Mouse (Mus musculus): ENCODE results near the gene Rsad2. TPM values are rescaled to one million over a fixed set of nuclear protein-coding genes. Genes with fewer than 3 reads are reported as not detected.

Rsad2 gene
- polyA plus RNA-seq, 1 experiment from 2014 or later = 0.28 TPM

DNA sequence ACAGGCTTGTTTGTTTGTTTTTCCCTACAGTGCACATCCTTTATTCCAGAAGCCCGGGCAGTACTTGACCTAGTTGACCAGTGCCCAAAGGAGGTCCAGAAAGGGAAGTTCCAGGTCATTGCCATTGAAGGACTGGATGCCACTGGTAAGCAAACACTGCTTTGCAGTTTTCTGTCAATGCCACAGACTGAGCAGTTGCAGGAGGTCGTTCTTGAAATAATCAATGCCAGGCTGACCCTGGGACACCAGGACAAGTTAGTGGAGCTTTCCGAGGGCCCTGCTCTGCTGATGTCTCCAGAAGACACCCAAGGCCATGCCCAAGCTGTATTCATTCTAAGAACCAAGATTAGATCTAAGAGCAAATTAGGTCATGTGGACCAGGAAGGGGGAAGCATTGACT, 15.1 kb upstream of the Rsad2 start:
- no peak for ATAC-seq
- H3K27me3 ChIP-seq = no peaks in the 10 kb centered on the region
- no peak overlapping the region for H3K9ac ChIP-seq
- no peak overlapping the region for H3K4me2 ChIP-seq
- H3K27ac ChIP-seq = no peak overlapping the region
- 84% methylated on average over 3 of the region's 3 CpGs for WGBS
- H3K4me3 ChIP-seq = no peak overlapping the region
- no peaks in the 10 kb centered on the region for H3K36me3 ChIP-seq (ENCODE audit: poor library complexity, severe bottlenecking)
- peaks cover 10% of the 10 kb centered on the region for H3K4me1 ChIP-seq
- H3K9me3 ChIP-seq (replicated peaks) = no peaks in the 10 kb centered on the region

GRCm38 (mm10) chr12:26470042-26470409, 13.8 kb upstream of the Rsad2 start:
- H3K27me3 ChIP-seq = no peaks in the 10 kb centered on the region
- H3K9ac ChIP-seq = peak overlapping the region; percentile 87
- peak overlapping the region; percentile 96 for H3K4me2 ChIP-seq
- no peaks in the 10 kb centered on the region for H3K9me3 ChIP-seq (replicated peaks)
- peak overlapping the region; percentile 61 for H3K4me3 ChIP-seq
- ATAC-seq = peak; percentile 14; the same call in 1 of the 2 replicates
- WGBS = 21% methylated on average over 6 of the region's 6 CpGs
- H3K27ac ChIP-seq = peak overlapping the region; percentile 86
- no peaks in the 10 kb centered on the region for H3K36me3 ChIP-seq (ENCODE audit: poor library complexity, severe bottlenecking)
- H3K4me1 ChIP-seq = peaks cover 10% of the 10 kb centered on the region

GRCm38 (mm10) chr12:26469098-26470041, 13.1 kb upstream of the Rsad2 start, which contains the start of gene Cmpk2:
Gene Cmpk2, plus strand, starts transcription at chr12:26469204.
- H3K4me1 ChIP-seq = peaks cover 10% of the 10 kb centered on the region
- peak within 1 kb of the TSS; percentile 96 for H3K4me2 ChIP-seq
- under 1% methylated on average over 69 of the region's 69 CpGs for WGBS

GRCm38 (mm10) chr12:26465600-26465999, 9.3 kb upstream of the Rsad2 start:
- WGBS = 82% methylated on average over 5 of the region's 5 CpGs

More at GRCm38 (mm10) chr12:26469098-26470041, 13.1 kb upstream of the Rsad2 start, which contains the start of gene Cmpk2:
- ATAC-seq = peak; percentile 87
- Histone ChIP-seq H3K4me3 (peak within 1 kb of the TSS; percentile 61), H3K9me3 (replicated peaks) (no peaks in the 10 kb centered on the region), H3K27ac (peak within 1 kb of the TSS; percentile 86), H3K27me3 (no peaks in the 10 kb centered on the region), H3K9ac (peak within 1 kb of the TSS; percentile 87), H3K36me3 (ENCODE audit: poor library complexity, severe bottlenecking) (no peaks in the 10 kb centered on the region)

DNA sequence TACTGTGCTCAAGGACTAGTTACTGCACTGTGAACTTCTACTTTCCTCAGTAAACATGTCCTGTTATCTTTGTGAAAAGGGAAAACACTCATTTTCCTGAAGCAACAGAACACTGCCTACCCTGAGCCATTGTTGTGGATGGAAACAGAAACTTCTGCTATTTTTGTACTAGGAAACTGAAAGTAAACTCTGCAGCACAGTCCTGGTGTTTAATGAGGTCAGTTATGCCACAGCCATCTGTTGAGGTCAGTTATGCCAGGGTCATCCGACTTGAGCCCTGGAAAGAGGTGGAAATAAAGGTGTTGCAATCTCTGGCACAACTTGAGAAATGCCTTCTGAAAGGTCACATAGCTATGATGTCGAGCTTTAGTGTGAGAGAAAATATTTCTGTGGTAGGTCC, 3.8 kb upstream of the Rsad2 start:
- H3K9me3 ChIP-seq (replicated peaks) = no peaks in the 10 kb centered on the region
- H3K9ac ChIP-seq = no peak overlapping the region
- ATAC-seq = no peak
- WGBS = 75% methylated on average over 2 of the region's 2 CpGs
- H3K36me3 ChIP-seq (ENCODE audit: poor library complexity, severe bottlenecking) = no peaks in the 10 kb centered on the region
- H3K4me1 ChIP-seq = peaks cover 10% of the 10 kb centered on the region
- no peaks in the 10 kb centered on the region for H3K27me3 ChIP-seq
- H3K4me3 ChIP-seq = no peak overlapping the region
- H3K4me2 ChIP-seq = no peak overlapping the region
- H3K27ac ChIP-seq = no peak overlapping the region

More at GRCm38 (mm10) chr12:26465600-26465999, 9.3 kb upstream of the Rsad2 start:
- no peaks in the 10 kb centered on the region for H3K27me3 ChIP-seq
- H3K4me3 ChIP-seq = no peak overlapping the region
- no peak for ATAC-seq
- no peak overlapping the region for H3K27ac ChIP-seq
- peaks cover 9% of the 10 kb centered on the region for H3K4me1 ChIP-seq
- H3K9ac ChIP-seq = no peak overlapping the region
- H3K4me2 ChIP-seq = no peak overlapping the region
- H3K36me3 ChIP-seq (ENCODE audit: poor library complexity, severe bottlenecking) = no peaks in the 10 kb centered on the region
- H3K9me3 ChIP-seq (replicated peaks) = no peaks in the 10 kb centered on the region

- Histone ChIP-seq H3K27ac (no peak overlapping the region), H3K4me1 (peaks cover 10% of the 10 kb centered on the region), H3K9ac (no peak overlapping the region), H3K27me3 (no peaks in the 10 kb centered on the region), H3K4me2 (no peak overlapping the region), H3K4me3 (no peak overlapping the region), H3K36me3 (ENCODE audit: poor library complexity, severe bottlenecking) (no peaks in the 10 kb centered on the region), H3K9me3 (replicated peaks) (no peaks in the 10 kb centered on the region)
- WGBS = 44% methylated on average over 5 of the region's 5 CpGs
- ATAC-seq = no peak
These were observed 1.6 kb downstream of the Rsad2 start for GRCm38 (mm10) chr12:26454682-26455081.

DNA sequence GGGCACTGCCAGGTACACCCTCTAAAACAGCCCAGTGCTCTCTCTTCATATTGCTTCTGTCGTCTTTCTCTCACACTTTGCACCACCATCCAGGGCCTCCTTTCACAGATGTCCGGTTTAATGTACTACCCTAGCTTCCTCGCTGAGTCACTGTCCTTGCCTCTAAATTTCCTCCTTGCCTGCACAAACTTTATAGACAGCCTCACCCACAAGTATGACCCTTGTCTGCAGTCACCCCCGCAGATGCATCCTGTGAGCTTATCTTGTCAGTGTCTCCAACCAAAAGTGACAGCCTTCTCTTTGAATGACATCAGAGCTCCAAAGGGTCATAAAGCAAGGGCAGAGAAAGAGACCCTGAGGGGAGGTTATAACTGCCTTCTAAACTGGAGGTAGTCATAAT, 3.3 kb downstream of the Rsad2 start:
- Histone ChIP-seq H3K4me1 (peaks cover 10% of the 10 kb centered on the region), H3K4me2 (no peak overlapping the region), H3K27ac (no peak overlapping the region), H3K4me3 (no peak overlapping the region), H3K36me3 (ENCODE audit: poor library complexity, severe bottlenecking) (no peaks in the 10 kb centered on the region), H3K9me3 (replicated peaks) (no peaks in the 10 kb centered on the region), H3K27me3 (no peaks in the 10 kb centered on the region), H3K9ac (no peak overlapping the region)
- no peak for ATAC-seq
- 87% methylated on average over 4 of the region's 4 CpGs for WGBS

GRCm38 (mm10) chr12:26451150-26451549, 5.1 kb downstream of the Rsad2 start:
- no peak overlapping the region for H3K4me2 ChIP-seq
- H3K27ac ChIP-seq = no peak overlapping the region
- no peaks in the 10 kb centered on the region for H3K36me3 ChIP-seq (ENCODE audit: poor library complexity, severe bottlenecking)
- WGBS = 55% methylated on average over 1 of the region's 1 CpGs
- no peak for ATAC-seq
- no peaks in the 10 kb centered on the region for H3K9me3 ChIP-seq (replicated peaks)
- H3K4me1 ChIP-seq = peaks cover 6% of the 10 kb centered on the region
- H3K9ac ChIP-seq = no peak overlapping the region
- H3K4me3 ChIP-seq = no peak overlapping the region
- H3K27me3 ChIP-seq = no peaks in the 10 kb centered on the region

- H3K36me3 ChIP-seq (ENCODE audit: poor library complexity, severe bottlenecking) = no peaks in the 10 kb centered on the region
- no peak overlapping the region for H3K27ac ChIP-seq
- H3K9ac ChIP-seq = no peak overlapping the region
- ATAC-seq = no peak
- no peak overlapping the region for H3K4me3 ChIP-seq
- H3K4me1 ChIP-seq = no peaks in the 10 kb centered on the region
- 92% methylated on average over 2 of the region's 2 CpGs for WGBS
- H3K9me3 ChIP-seq (replicated peaks) = no peaks in the 10 kb centered on the region
- no peak overlapping the region for H3K4me2 ChIP-seq
- H3K27me3 ChIP-seq = no peaks in the 10 kb centered on the region
These were observed 6.8 kb downstream of the Rsad2 start for GRCm38 (mm10) chr12:26449483-26449882.

GRCm38 (mm10) chr12:26446377-26447045, 9.7 kb downstream of the Rsad2 start:
- Histone ChIP-seq H3K27ac (no peak overlapping the region), H3K9me3 (replicated peaks) (no peaks in the 10 kb centered on the region), H3K4me2 (no peak overlapping the region), H3K27me3 (no peaks in the 10 kb centered on the region), H3K36me3 (ENCODE audit: poor library complexity, severe bottlenecking) (no peaks in the 10 kb centered on the region), H3K4me1 (no peaks in the 10 kb centered on the region), H3K4me3 (no peak overlapping the region), H3K9ac (no peak overlapping the region)
- no peak for ATAC-seq
- 83% methylated on average over 4 of the region's 4 CpGs for WGBS

- H3K4me1 ChIP-seq = no peaks in the 10 kb centered on the region
- H3K9ac ChIP-seq = no peak overlapping the region
- H3K36me3 ChIP-seq (ENCODE audit: poor library complexity, severe bottlenecking) = no peaks in the 10 kb centered on the region
- H3K27me3 ChIP-seq = no peaks in the 10 kb centered on the region
- WGBS = 90% methylated on average over 2 of the region's 2 CpGs
- H3K27ac ChIP-seq = no peak overlapping the region
- no peak for ATAC-seq
- H3K9me3 ChIP-seq (replicated peaks) = no peaks in the 10 kb centered on the region
- no peak overlapping the region for H3K4me3 ChIP-seq
- H3K4me2 ChIP-seq = no peak overlapping the region
These were observed 11.7 kb downstream of the Rsad2 start for GRCm38 (mm10) chr12:26444511-26444910.

DNA sequence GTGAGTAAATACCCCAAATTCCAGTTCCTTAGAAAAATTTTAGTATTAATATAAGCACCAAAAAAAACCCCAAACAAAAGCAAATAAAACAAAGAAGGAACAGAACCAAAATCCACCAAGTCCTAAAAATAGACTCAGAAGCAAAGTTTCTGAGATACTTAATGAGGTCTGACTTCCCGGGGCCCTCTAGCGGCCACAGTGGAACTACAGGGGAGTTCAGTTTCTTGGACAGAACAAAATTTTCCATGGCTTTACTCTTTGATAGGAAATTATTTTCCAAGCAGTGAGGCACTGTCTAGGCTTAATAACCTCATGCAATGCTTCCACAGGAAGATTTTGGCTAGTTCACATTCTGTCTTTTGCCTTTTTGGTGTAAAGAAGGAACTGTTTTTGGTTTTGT, 12.2 kb downstream of the Rsad2 start:
- 1% methylated on average over 2 of the region's 2 CpGs for WGBS

More for the DNA sequence above, 12.2 kb downstream of the Rsad2 start:
- Histone ChIP-seq H3K36me3 (ENCODE audit: poor library complexity, severe bottlenecking) (no peaks in the 10 kb centered on the region), H3K4me2 (no peak overlapping the region), H3K4me3 (no peak overlapping the region), H3K27ac (no peak overlapping the region), H3K9ac (no peak overlapping the region), H3K27me3 (no peaks in the 10 kb centered on the region), H3K4me1 (no peaks in the 10 kb centered on the region), H3K9me3 (replicated peaks) (no peaks in the 10 kb centered on the region)
- ATAC-seq = no peak

Measured in forebrain, embryonic 13.5 days (tissue).